Mouse (Mus musculus) liver, postnatal 0 days (tissue): ENCODE measurements at regions not wholly inside any gene's neighbourhood (a gene's known extent, or its start where the extent isn't known, plus 50 kb on each side); places are given as distances from the start of the nearest gene placed in this dataset.
A peak's percentile ranks its signal among the peaks of the same experiment; 100 is the strongest.

ENCODE experiments used
- ATAC-seq: fragments of 200-750 bp; cut with Nextera tagmentation; 2 replicates; pipeline ENCODE4 v1.8.0; 2017; ENCODE audit warnings: mild to moderate bottlenecking, moderate library complexity
- DNase-seq: peaks from one replicate; pipeline ENCODE4 v3.0.0-alpha.2; 2016
- H3K27ac ChIP-seq: fragments of 300-500 bp; sonication (generic); 2 replicates; pipeline ENCODE4 v1.5.1; 2014; ENCODE audit warnings: antibody characterized with exemption, moderate library complexity, mild to moderate bottlenecking, low read depth
- H3K27me3 ChIP-seq: fragments of 300-500 bp; sonication (generic); 2 replicates; pipeline ENCODE4 v1.6.1; 2014; ENCODE audit warnings: low read length, control low read depth, mixed read lengths; ENCODE audit not compliant: insufficient read depth
- H3K36me3 ChIP-seq: fragments of 300-500 bp; sonication (generic); replicated peaks from 2 replicates; pipeline ENCODE4 v1.6.1; 2014; ENCODE audit warnings: mild to moderate bottlenecking, control low read depth, low read length, moderate library complexity, mixed read lengths; ENCODE audit not compliant: insufficient read depth
- H3K4me1 ChIP-seq: fragments of 300-500 bp; sonication (generic); 2 replicates; pipeline ENCODE4 v1.6.1; 2014; ENCODE audit warnings: antibody characterized with exemption, mild to moderate bottlenecking, control low read depth; ENCODE audit not compliant: insufficient read depth
- H3K4me2 ChIP-seq: fragments of 300-500 bp; sonication (generic); 2 replicates; pipeline ENCODE4 v1.6.1; 2014; ENCODE audit warnings: low read depth, mild to moderate bottlenecking, low read length, moderate library complexity, mixed read lengths
- H3K4me3 ChIP-seq: fragments of 300-500 bp; sonication (generic); 2 replicates; pipeline ENCODE4 v1.5.1; 2014; ENCODE audit warnings: low read depth, low read length
- H3K9ac ChIP-seq: fragments of 300-500 bp; sonication (generic); replicated peaks from 2 replicates; pipeline ENCODE4 v1.6.1; 2014; ENCODE audit warnings: mild to moderate bottlenecking, moderate library complexity
- H3K9me3 ChIP-seq: fragments of 300-500 bp; sonication (generic); 2 replicates; pipeline ENCODE4 v1.6.1; 2016; ENCODE audit warnings: mild to moderate bottlenecking, control low read depth, low read length, mixed read lengths
- CTCF ChIP-seq: sonication (generic); IDR thresholded peaks from 2 replicates; pipeline ENCODE4 v1.5.1; 2016; ENCODE audit warnings: antibody characterized with exemption, low read depth
- EP300 ChIP-seq: IDR thresholded peaks from 2 replicates; pipeline ENCODE4 v1.6.1; 2016; ENCODE audit warnings: antibody characterized with exemption, low read depth, mild to moderate bottlenecking
- WGBS: fragments of 180-500 bp; shearing (Covaris S2); extraction: QIAGEN DNeasy Blood & Tissue Kit; methylation state at CpG from one replicate; pipeline ENCODE4 v1.1.7; 2014; ENCODE audit not compliant: insufficient replicate concordance; 5-methylcytosine and 5-hydroxymethylcytosine counted together

DNA sequence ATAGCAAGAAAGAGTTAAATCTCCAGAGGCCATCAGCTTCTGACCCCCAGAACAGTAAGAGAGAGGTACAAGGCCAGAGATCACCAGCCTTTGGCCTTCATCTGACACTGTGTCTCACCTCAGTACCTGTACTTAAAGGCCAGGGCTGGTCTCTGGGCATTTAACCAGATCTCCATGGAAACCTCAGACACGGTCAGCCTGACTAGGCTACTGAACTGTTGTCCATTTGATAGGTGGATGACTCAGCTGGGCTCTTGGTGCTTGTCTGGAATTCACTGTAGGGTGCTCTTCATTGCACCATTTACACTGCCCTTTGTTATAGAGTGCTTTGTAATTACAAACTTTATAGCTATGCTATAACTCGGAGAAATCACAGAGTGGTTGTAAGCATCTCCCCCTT, 335.1 kb upstream of the Camk1g start:
- no peak overlapping the region for H3K27ac ChIP-seq
- 0 out of 2 replicates have a peak, but pooled peaks have one; percentile 51 for ATAC-seq
- 0 out of 2 replicates have a peak, but pooled peaks cover 5% of the 10 kb centered on the region for H3K27me3 ChIP-seq
- WGBS, result 57% methylated on average over 2 of the region's 2 CpGs
- TF ChIP-seq CTCF, result no peak
- no peak for TF ChIP-seq EP300
- H3K9ac ChIP-seq, result no peak overlapping the region
- no peak overlapping the region for H3K4me2 ChIP-seq
- H3K9me3 ChIP-seq, result no peaks in the 10 kb centered on the region
- no peaks in the 10 kb centered on the region for H3K36me3 ChIP-seq
- H3K4me3 ChIP-seq, result no peak overlapping the region
- no peaks in the 10 kb centered on the region for H3K4me1 ChIP-seq
- DNase-seq, result no peak

DNA sequence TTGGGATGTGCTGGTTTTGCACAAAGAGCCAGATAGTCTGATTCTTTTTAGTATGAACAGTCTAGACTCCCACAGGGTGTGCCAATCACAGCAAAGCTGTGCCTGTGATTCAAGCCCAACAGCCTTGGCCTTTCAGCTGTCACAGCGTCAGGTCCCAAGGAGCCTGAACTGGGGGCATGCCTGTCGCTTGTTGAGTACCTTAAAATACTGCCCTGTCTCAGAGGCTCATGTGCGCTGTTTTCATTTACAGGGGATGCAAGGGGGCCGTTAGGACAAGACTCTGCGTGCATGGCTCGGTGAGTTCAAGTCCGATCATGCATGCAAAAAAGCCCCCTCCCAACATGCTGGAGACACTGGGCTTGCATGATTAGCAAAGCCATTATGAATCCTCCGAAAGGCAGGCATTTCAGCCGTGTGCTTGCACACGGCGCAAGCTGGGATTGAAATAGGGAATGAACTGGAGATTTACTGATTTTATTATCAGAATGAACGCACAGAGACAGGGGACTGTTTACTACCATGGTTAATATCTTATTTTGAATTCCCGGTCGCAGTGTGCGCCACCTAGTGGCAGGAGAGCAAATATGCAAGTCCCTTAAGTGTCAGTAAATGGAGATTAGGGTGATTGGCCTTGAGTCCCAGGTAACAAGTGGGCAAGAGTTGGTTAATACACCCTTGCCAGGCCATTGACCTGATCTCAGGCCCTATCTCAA, 332.8 kb upstream of the Camk1g start:
- ATAC-seq, result no peak
- Histone ChIP-seq H3K27ac (no peak overlapping the region), H3K9ac (no peak overlapping the region), H3K4me2 (no peak overlapping the region), H3K9me3 (no peaks in the 10 kb centered on the region), H3K27me3 (0 out of 2 replicates have a peak, but pooled peaks cover 5% of the 10 kb centered on the region), H3K36me3 (no peaks in the 10 kb centered on the region), H3K4me1 (no peaks in the 10 kb centered on the region), H3K4me3 (no peak overlapping the region)
- WGBS, result 36% methylated on average over 15 of the region's 15 CpGs
- DNase-seq, result peak; percentile 51
- TF ChIP-seq EP300 (no peak), CTCF (peak; percentile 89)

DNA sequence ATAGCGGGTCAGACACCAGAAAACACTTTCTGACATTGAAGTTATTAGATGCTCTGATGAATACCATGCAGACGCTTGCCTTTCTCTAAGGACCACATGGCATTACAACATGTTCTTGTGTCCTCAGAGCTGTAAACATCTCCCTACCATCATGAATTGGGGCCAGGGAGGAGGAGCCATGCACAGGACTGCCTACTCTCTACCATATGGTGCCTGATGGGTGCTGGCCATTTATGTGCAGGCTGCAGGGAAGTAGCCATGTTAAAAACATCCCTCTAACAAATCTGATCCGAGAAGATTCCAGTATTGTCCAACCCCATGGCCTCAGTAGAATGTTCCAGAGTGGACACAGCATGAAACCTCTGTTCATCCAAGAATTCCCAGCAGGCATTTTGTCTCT, 330.1 kb upstream of the Camk1g start:
- no peaks in the 10 kb centered on the region for H3K4me1 ChIP-seq
- no peaks in the 10 kb centered on the region for H3K9me3 ChIP-seq
- WGBS, result 66% methylated on average over 3 of the region's 3 CpGs
- DNase-seq, result no peak
- H3K27ac ChIP-seq, result no peak overlapping the region
- TF ChIP-seq CTCF (no peak), EP300 (no peak)
- H3K36me3 ChIP-seq, result no peaks in the 10 kb centered on the region
- no peak for ATAC-seq
- no peak overlapping the region for H3K9ac ChIP-seq
- no peak overlapping the region for H3K4me2 ChIP-seq
- no peak overlapping the region for H3K4me3 ChIP-seq
- H3K27me3 ChIP-seq, result 0 out of 2 replicates have a peak, but pooled peaks cover 5% of the 10 kb centered on the region

DNA sequence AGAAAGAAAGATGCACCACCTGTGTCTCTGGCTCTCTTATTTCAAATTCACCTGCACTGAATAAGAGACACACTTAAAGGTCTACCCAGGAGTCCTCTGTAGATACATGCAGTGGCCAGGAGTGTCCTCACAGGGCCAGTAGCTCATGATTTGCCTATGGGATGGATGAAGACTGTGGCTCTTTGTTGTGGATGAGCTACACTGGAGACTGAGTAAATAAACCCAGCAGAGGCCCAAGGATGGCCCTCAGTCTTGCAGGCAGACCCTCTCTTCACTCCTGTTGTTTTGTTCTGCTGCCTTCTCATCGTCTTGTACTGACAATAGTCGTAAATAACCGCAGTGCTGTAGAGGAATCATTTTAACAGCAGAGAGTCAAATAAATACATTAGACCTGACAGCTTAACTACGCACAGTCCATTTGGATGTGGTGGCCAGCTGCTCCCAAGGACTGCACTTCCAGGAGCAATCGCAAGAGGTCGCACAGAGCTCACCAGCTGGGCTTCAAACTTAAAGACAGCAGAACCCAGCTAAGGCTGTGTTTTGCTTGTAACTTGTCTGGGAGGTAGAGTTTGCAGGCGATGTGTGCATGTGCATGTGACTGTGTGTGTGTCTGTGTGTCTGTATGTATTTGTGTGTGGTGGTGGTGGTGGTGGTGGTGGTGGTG, 328.6 kb upstream of the Camk1g start:
- Histone ChIP-seq H3K4me3 (no peak overlapping the region), H3K4me1 (no peaks in the 10 kb centered on the region), H3K27ac (no peak overlapping the region), H3K9me3 (no peaks in the 10 kb centered on the region), H3K9ac (no peak overlapping the region), H3K27me3 (0 out of 2 replicates have a peak, but pooled peaks cover 5% of the 10 kb centered on the region), H3K36me3 (no peaks in the 10 kb centered on the region), H3K4me2 (no peak overlapping the region)
- DNase-seq (peak; percentile 71), ATAC-seq (peak; percentile 57; the same call in 1 of the 2 replicates)
- 12% methylated on average over 7 of the region's 7 CpGs for WGBS
- TF ChIP-seq EP300 (no peak), CTCF (peak; percentile 91)

DNA sequence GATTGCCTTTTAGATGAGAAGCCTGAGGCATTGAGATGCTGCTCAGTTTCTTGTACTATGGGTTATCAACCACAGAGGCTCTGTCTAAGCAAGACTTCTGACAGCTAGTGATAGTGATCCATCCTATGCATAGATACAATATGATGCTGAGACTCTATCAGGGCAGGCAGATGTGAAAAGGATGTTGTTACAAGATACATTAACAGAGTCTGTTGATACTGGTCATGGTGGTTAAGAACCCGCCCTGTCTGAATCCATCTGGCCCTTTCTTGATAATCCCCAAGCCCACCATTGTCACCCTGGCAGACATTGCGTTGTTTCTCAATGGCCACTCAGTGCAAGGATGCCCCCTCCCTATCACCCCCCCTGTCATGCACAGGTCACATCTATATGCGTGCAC, 327.8 kb upstream of the Camk1g start:
- ATAC-seq, result peak; percentile 33; the same call in 1 of the 2 replicates
- TF ChIP-seq CTCF (no peak), EP300 (peak; percentile 83)
- WGBS, result 54% methylated on average over 3 of the region's 3 CpGs

DNA sequence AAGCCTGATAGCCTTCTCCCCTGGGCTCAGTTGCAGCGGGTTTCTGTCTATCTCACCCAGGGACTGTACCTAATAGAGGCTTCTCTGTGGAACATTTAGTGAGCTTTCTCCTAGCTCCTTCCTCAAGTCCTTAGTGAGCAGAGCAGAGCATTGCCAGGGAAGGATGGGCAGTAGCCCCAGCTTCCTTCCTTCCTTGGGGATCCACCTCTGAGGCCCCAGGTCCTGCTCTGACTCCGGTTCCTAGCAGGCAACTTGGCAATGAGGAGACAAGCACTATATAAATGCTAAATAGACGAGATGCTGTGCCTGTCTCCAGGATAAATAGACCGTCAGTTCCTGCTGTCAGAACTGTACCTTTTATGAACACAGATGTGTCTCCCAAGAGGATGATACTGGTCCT, 326.9 kb upstream of the Camk1g start:
- no peak for ATAC-seq
- no peaks in the 10 kb centered on the region for H3K36me3 ChIP-seq
- H3K27me3 ChIP-seq, result no peaks in the 10 kb centered on the region
- no peak overlapping the region for H3K27ac ChIP-seq
- TF ChIP-seq EP300, result no peak
- TF ChIP-seq CTCF, result no peak
- no peaks in the 10 kb centered on the region for H3K9me3 ChIP-seq
- no peak overlapping the region for H3K4me2 ChIP-seq
- WGBS, result 48% methylated on average over 4 of the region's 4 CpGs
- H3K4me3 ChIP-seq, result no peak overlapping the region
- no peak for DNase-seq
- H3K9ac ChIP-seq, result no peak overlapping the region
- H3K4me1 ChIP-seq, result no peaks in the 10 kb centered on the region

More for the DNA sequence above, 327.8 kb upstream of the Camk1g start:
- Histone ChIP-seq H3K9me3 (no peaks in the 10 kb centered on the region), H3K4me1 (no peaks in the 10 kb centered on the region), H3K4me3 (no peak overlapping the region), H3K27ac (no peak overlapping the region), H3K27me3 (0 out of 2 replicates have a peak, but pooled peaks cover 5% of the 10 kb centered on the region), H3K36me3 (no peaks in the 10 kb centered on the region), H3K9ac (no peak overlapping the region), H3K4me2 (no peak overlapping the region)
- no peak for DNase-seq
